Mouse (Mus musculus): ENCODE data around the gene Plcb1.

- TF ChIP-seq CTCF (IDR thresholded peaks at IDR 0.05; ENCODE audit: insufficient read depth, low read length) (no peak), POLR2A (IDR thresholded peaks at IDR 0.05; ENCODE audit: borderline replicate concordance, extremely low read depth, low read depth, low read length) (no peak)
Measured at GRCm38 (mm10) chr2:134894776-134895175, 108.9 kb downstream of the Plcb1 start.

Measured in lung, adult 2 months (tissue).